Mouse (Mus musculus): ENCODE measurements around the gene Atpif1. TPM values are rescaled to one million over a fixed set of nuclear protein-coding genes. Genes with fewer than 3 reads are reported as not detected.
"Not testable (repeated sequence)": the region's sequence is repeated elsewhere in the genome, so short reads cannot be mapped to it uniquely, and the experiment has no call there.

Gene Atpif1
- total and polyA plus RNA-seq, 3 experiments, result 240 to 1,005 (median 797) TPM

GRCm38 (mm10) chr4:132565089-132565747 lies 31.8 kb upstream of the Atpif1 start:
- ATAC-seq (ENCODE audit: extremely low read depth, insufficient number of reproducible peaks, low FRiP score, poor library complexity, severe bottlenecking), result no peak
- H3K4me3 ChIP-seq (ENCODE audit: low read depth, low read length), result no peak overlapping the region

DNA sequence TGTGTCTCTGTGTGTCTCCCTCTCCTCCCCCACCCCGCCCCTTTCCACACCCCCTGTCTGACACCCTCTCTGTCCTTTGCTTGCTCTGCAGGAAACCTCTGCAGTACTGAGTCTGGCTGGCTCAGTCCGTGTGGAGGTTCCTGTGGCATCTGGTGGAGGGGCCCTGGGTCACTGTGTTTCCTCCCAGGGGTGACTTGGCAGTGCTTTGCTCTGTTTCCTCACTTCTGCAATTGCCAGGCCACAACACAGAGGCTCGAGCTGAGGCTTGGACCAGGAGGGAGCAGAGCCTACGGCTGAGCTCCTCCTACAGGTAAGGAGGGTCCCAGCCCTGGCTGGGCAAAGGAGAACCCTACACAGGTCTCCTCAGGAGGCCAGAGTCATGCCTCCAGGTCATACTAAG lies 30.5 kb upstream of the Atpif1 start, which contains the start of gene Ptafr:
TSS of gene Ptafr (plus strand) at position 103 of the 400 bp plus-strand sequence.
- no peak within 1 kb of the TSS for H3K4me3 ChIP-seq (ENCODE audit: low read depth, low read length)
- no peaks in the 10 kb centered on the region for H3K36me3 ChIP-seq (replicated peaks)
- H3K9me3 ChIP-seq (replicated peaks), result no peaks in the 10 kb centered on the region
- TF ChIP-seq POLR2AphosphoS5 (IDR thresholded peaks at IDR 0.05; ENCODE audit: insufficient replicate concordance, low read depth, low read length), result no peak
- no peak for TF ChIP-seq GATA2 (IDR thresholded peaks at IDR 0.05; ENCODE audit: borderline replicate concordance, low read depth, low read length)
- no peak for TF ChIP-seq TAL1 (conservative IDR thresholded peaks at IDR 0.05; ENCODE audit: low read depth, low read length)
- no peak for TF ChIP-seq CTCF (IDR thresholded peaks at IDR 0.05; ENCODE audit: low read depth, low read length)
- TF ChIP-seq GATA1 (IDR thresholded peaks at IDR 0.05; ENCODE audit: borderline replicate concordance, low read length), result no peak
- DNase-seq (ENCODE audit: low spot score) (no peak), ATAC-seq (ENCODE audit: extremely low read depth, insufficient number of reproducible peaks, low FRiP score, poor library complexity, severe bottlenecking) (0 out of 2 replicates have a peak, but pooled peaks have one; percentile 4)
- peaks cover 32% of the 10 kb centered on the region for H3K4me1 ChIP-seq (ENCODE audit: insufficient read depth, low read depth, low read length)
- peaks cover 25% of the 10 kb centered on the region for H3K27me3 ChIP-seq (ENCODE audit: insufficient read depth, low read length)

More at GRCm38 (mm10) chr4:132565089-132565747, 31.8 kb upstream of the Atpif1 start:
- Histone ChIP-seq H3K27me3 (ENCODE audit: insufficient read depth, low read length) (peaks cover 26% of the 10 kb centered on the region), H3K9me3 (replicated peaks) (peaks cover 4% of the 10 kb centered on the region; the same call in 1 of the 2 replicates), H3K36me3 (replicated peaks) (no peaks in the 10 kb centered on the region), H3K4me1 (ENCODE audit: insufficient read depth, low read depth, low read length) (peaks cover 32% of the 10 kb centered on the region)
- DNase-seq (ENCODE audit: low spot score), result no peak
- TF ChIP-seq POLR2AphosphoS5 (IDR thresholded peaks at IDR 0.05; ENCODE audit: insufficient replicate concordance, low read depth, low read length), result no peak

GRCm38 (mm10) chr4:132563261-132563660 lies 29.8 kb upstream of the Atpif1 start:
- no peak overlapping the region for H3K4me3 ChIP-seq (ENCODE audit: low read depth, low read length)
- no peak for ATAC-seq (ENCODE audit: extremely low read depth, insufficient number of reproducible peaks, low FRiP score, poor library complexity, severe bottlenecking)

DNA sequence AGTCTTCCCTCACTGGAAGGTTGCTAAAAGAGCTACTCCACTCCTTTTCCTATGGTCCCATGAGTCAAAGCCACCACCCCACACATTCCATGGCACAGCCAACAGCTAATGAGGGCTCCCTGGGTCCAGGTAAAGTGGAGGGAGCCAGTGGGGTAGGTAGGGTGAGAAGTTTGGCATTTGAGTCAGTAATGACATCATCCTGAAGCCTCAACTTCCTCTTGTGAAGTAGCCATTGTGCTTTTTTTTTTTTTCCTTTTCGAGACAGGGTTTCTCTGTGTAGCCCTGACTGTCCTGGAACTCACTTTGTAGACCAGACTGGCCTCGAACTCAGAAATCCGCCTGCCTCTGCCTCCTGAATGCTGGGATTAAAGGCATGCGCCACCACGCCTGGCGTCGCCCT lies 22.1 kb upstream of the Atpif1 start:
- not testable (repeated sequence) for DNase-seq (ENCODE audit: low spot score); H3K4me3 ChIP-seq (ENCODE audit: low read depth, low read length); ATAC-seq (ENCODE audit: extremely low read depth, insufficient number of reproducible peaks, low FRiP score, poor library complexity, severe bottlenecking); H3K27me3 ChIP-seq (ENCODE audit: insufficient read depth, low read length); H3K9me3 ChIP-seq (replicated peaks)
- Histone ChIP-seq H3K36me3 (replicated peaks) (peaks cover 48% of the 10 kb centered on the region), H3K4me1 (ENCODE audit: insufficient read depth, low read depth, low read length) (peaks cover 42% of the 10 kb centered on the region)

More at GRCm38 (mm10) chr4:132563261-132563660, 29.8 kb upstream of the Atpif1 start:
- TF ChIP-seq TAL1 (conservative IDR thresholded peaks at IDR 0.05; ENCODE audit: low read depth, low read length), result no peak
- TF ChIP-seq CTCF (IDR thresholded peaks at IDR 0.05; ENCODE audit: low read depth, low read length), result no peak
- TF ChIP-seq GATA2 (IDR thresholded peaks at IDR 0.05; ENCODE audit: borderline replicate concordance, low read depth, low read length), result no peak
- no peak for TF ChIP-seq POLR2AphosphoS5 (IDR thresholded peaks at IDR 0.05; ENCODE audit: insufficient replicate concordance, low read depth, low read length)
- TF ChIP-seq GATA1 (IDR thresholded peaks at IDR 0.05; ENCODE audit: borderline replicate concordance, low read length), result no peak
- DNase-seq (ENCODE audit: low spot score), result no peak
- Histone ChIP-seq H3K27me3 (ENCODE audit: insufficient read depth, low read length) (peaks cover 25% of the 10 kb centered on the region), H3K9me3 (replicated peaks) (no peaks in the 10 kb centered on the region), H3K36me3 (replicated peaks) (no peaks in the 10 kb centered on the region), H3K4me1 (ENCODE audit: insufficient read depth, low read depth, low read length) (peaks cover 29% of the 10 kb centered on the region)

GRCm38 (mm10) chr4:132554653-132555052 lies 21.2 kb upstream of the Atpif1 start:
- TF ChIP-seq TAL1 (conservative IDR thresholded peaks at IDR 0.05; ENCODE audit: low read depth, low read length) (no peak), POLR2AphosphoS5 (IDR thresholded peaks at IDR 0.05; ENCODE audit: insufficient replicate concordance, low read depth, low read length) (0 out of 2 replicates have a peak, but pooled peaks have one; percentile 30), GATA1 (IDR thresholded peaks at IDR 0.05; ENCODE audit: borderline replicate concordance, low read length) (no peak), GATA2 (IDR thresholded peaks at IDR 0.05; ENCODE audit: borderline replicate concordance, low read depth, low read length) (no peak)
- no peaks in the 10 kb centered on the region for H3K9me3 ChIP-seq (replicated peaks)
- H3K4me3 ChIP-seq (ENCODE audit: low read depth, low read length), result no peak overlapping the region
- DNase-seq (ENCODE audit: low spot score), result no peak
- peaks cover 47% of the 10 kb centered on the region for H3K4me1 ChIP-seq (ENCODE audit: insufficient read depth, low read depth, low read length)
- no peak for ATAC-seq (ENCODE audit: extremely low read depth, insufficient number of reproducible peaks, low FRiP score, poor library complexity, severe bottlenecking)
- peaks cover 57% of the 10 kb centered on the region for H3K36me3 ChIP-seq (replicated peaks)
- H3K27me3 ChIP-seq (ENCODE audit: insufficient read depth, low read length), result 0 out of 2 replicates have a peak, but pooled peaks cover 2% of the 10 kb centered on the region

GRCm38 (mm10) chr4:132554221-132554620 lies 20.8 kb upstream of the Atpif1 start:
- H3K9me3 ChIP-seq (replicated peaks), result no peaks in the 10 kb centered on the region
- H3K4me3 ChIP-seq (ENCODE audit: low read depth, low read length), result no peak overlapping the region
- peaks cover 47% of the 10 kb centered on the region for H3K4me1 ChIP-seq (ENCODE audit: insufficient read depth, low read depth, low read length)
- ATAC-seq (ENCODE audit: extremely low read depth, insufficient number of reproducible peaks, low FRiP score, poor library complexity, severe bottlenecking) (no peak; the same call in 1 of the 2 replicates), DNase-seq (ENCODE audit: low spot score) (no peak)
- H3K27me3 ChIP-seq (ENCODE audit: insufficient read depth, low read length), result no peaks in the 10 kb centered on the region
- TF ChIP-seq GATA1 (IDR thresholded peaks at IDR 0.05; ENCODE audit: borderline replicate concordance, low read length) (no peak), CTCF (IDR thresholded peaks at IDR 0.05; ENCODE audit: low read depth, low read length) (no peak), POLR2AphosphoS5 (IDR thresholded peaks at IDR 0.05; ENCODE audit: insufficient replicate concordance, low read depth, low read length) (no peak), GATA2 (IDR thresholded peaks at IDR 0.05; ENCODE audit: borderline replicate concordance, low read depth, low read length) (no peak), TAL1 (conservative IDR thresholded peaks at IDR 0.05; ENCODE audit: low read depth, low read length) (no peak)
- H3K36me3 ChIP-seq (replicated peaks), result peaks cover 61% of the 10 kb centered on the region
